Mouse (Mus musculus): ENCODE measurements around the gene Vcl. TPM values are rescaled to one million over a fixed set of nuclear protein-coding genes. Genes with fewer than 3 reads are reported as not detected.

Vcl gene
- total and polyA plus RNA-seq, 3 experiments: 2.1 to 4.6 (median 4.5) TPM

- Histone ChIP-seq H3K27me3 (replicated peaks) (no peaks in the 10 kb centered on the region), H3K4me2 (ENCODE audit: insufficient read depth, low read depth, poor library complexity, severe bottlenecking) (no peak overlapping the region), H3K36me3 (replicated peaks in 1 of 2; ENCODE audit: control insufficient read depth in 1 of 2, insufficient read depth in 1 of 2, low read length in 1 of 2) (peaks cover 11 to 63% of the 10 kb centered on the region in 2 experiments)
Measured at GRCm38 (mm10) chr14:21029025-21029659, 99.9 kb downstream of the Vcl start.

GRCm38 (mm10) chr14:21031783-21032511, 102.7 kb downstream of the Vcl start:
- H3K79me2 ChIP-seq (replicated peaks; ENCODE audit: control insufficient read depth, extremely low read depth, insufficient read depth, poor library complexity, severe bottlenecking): no peaks in the 10 kb centered on the region
- dilution Hi-C loops (cut with MboI; ENCODE audit: extremely low pct_ligation_motif_present, extremely low pct_unique_long_range_greater_than_20kb, low sequenced_read_pairs): no loop called here
- H3K27me3 ChIP-seq (replicated peaks): no peaks in the 10 kb centered on the region
- H3K36me3 ChIP-seq (replicated peaks in 1 of 2; ENCODE audit: control insufficient read depth in 1 of 2, insufficient read depth in 1 of 2, low read length in 1 of 2): peaks cover 24 to 76% of the 10 kb centered on the region in 2 experiments
- in situ Hi-C loops (cut with MboI; ENCODE audit: low pct_ligation_motif_present, low pct_unique_long_range_greater_than_20kb, low sequenced_read_pairs): no loop called here
- TF ChIP-seq MEF2A (IDR thresholded peaks at IDR 0.05; ENCODE audit: borderline replicate concordance, low read depth, low read length): no peak
- TF ChIP-seq POLR2AphosphoS2 (IDR thresholded peaks at IDR 0.05; ENCODE audit: low read depth, low read length): no peak
- TF ChIP-seq USF2 (conservative IDR thresholded peaks at IDR 0.05; ENCODE audit: low read depth, low read length): no peak
- no peak for TF ChIP-seq JUND (conservative IDR thresholded peaks at IDR 0.05; ENCODE audit: low read depth, low read length)
- no peak for TF ChIP-seq KAT2A (IDR thresholded peaks at IDR 0.05; ENCODE audit: insufficient replicate concordance, low read length)
- no peak for TF ChIP-seq ETS1 (conservative IDR thresholded peaks at IDR 0.05; ENCODE audit: low read depth, low read length)
- no peak for TF ChIP-seq SIN3A (IDR thresholded peaks at IDR 0.05; ENCODE audit: low read length)
- TF ChIP-seq CHD1 (IDR thresholded peaks at IDR 0.05; ENCODE audit: low read depth, low read length): no peak
- no peak for TF ChIP-seq NELFE (IDR thresholded peaks at IDR 0.05; ENCODE audit: low read depth, low read length)
- TF ChIP-seq USF1 (IDR thresholded peaks at IDR 0.05; ENCODE audit: low read depth, low read length): no peak
- TF ChIP-seq ZC3H11A (IDR thresholded peaks at IDR 0.05; ENCODE audit: low read depth, low read length): no peak
- no peak for TF ChIP-seq ELF1 (IDR thresholded peaks at IDR 0.05; ENCODE audit: low read depth, low read length)
- TF ChIP-seq BHLHE40 (IDR thresholded peaks at IDR 0.05; ENCODE audit: low read depth, low read length): no peak
- TF ChIP-seq E2F4 (IDR thresholded peaks at IDR 0.05; ENCODE audit: insufficient replicate concordance, low read depth, low read length): no peak
- no peak for TF ChIP-seq ZKSCAN1 (IDR thresholded peaks at IDR 0.05; ENCODE audit: borderline replicate concordance, low read depth, low read length)
- TF ChIP-seq POLR2A (IDR thresholded peaks at IDR 0.05; ENCODE audit: low read depth, low read length): no peak
- no peak for TF ChIP-seq MAFK (IDR thresholded peaks at IDR 0.05; ENCODE audit: insufficient replicate concordance, low read length)
- TF ChIP-seq SMC3 (IDR thresholded peaks at IDR 0.05; ENCODE audit: low read depth, low read length): no peak
- TF ChIP-seq RCOR1 (conservative IDR thresholded peaks at IDR 0.05; ENCODE audit: low read depth, low read length): no peak
- TF ChIP-seq ZNF384 (IDR thresholded peaks at IDR 0.05; ENCODE audit: low read depth, low read length): no peak
- no peak overlapping the region for H3K4me3 ChIP-seq (replicated peaks in 1 of 3; ENCODE audit: low read depth in 2 of 3, low read length in 2 of 3, poor library complexity in 1 of 3)
- no peak overlapping the region for H3K27ac ChIP-seq (ENCODE audit: insufficient read depth, low read depth)
- peak; percentile 65 for DNase-seq (ENCODE audit: extremely low read depth)
- no peak overlapping the region for H3K4me2 ChIP-seq (ENCODE audit: insufficient read depth, low read depth, poor library complexity, severe bottlenecking)
- H3K9ac ChIP-seq (ENCODE audit: insufficient read depth, low read depth): no peak overlapping the region
- H3K9me3 ChIP-seq (replicated peaks; ENCODE audit: low read length): no peaks in the 10 kb centered on the region
- peaks cover 0 to 11% of the 10 kb centered on the region in 2 experiments; a peak in 2 of 4 replicates for H3K4me1 ChIP-seq (ENCODE audit: control insufficient read depth in 1 of 2, insufficient read depth in 2 of 2)

More at GRCm38 (mm10) chr14:21029025-21029659, 99.9 kb downstream of the Vcl start:
- Histone ChIP-seq H3K9me3 (replicated peaks; ENCODE audit: low read length) (no peaks in the 10 kb centered on the region), H3K9ac (ENCODE audit: insufficient read depth, low read depth) (no peak overlapping the region), H3K79me2 (replicated peaks; ENCODE audit: control insufficient read depth, extremely low read depth, insufficient read depth, poor library complexity, severe bottlenecking) (no peaks in the 10 kb centered on the region), H3K4me1 (ENCODE audit: control insufficient read depth in 1 of 2, insufficient read depth in 2 of 2) (peaks cover 0 to 11% of the 10 kb centered on the region in 2 experiments; a peak in 2 of 4 replicates), H3K4me3 (replicated peaks in 1 of 3; ENCODE audit: low read depth in 2 of 3, low read length in 2 of 3, poor library complexity in 1 of 3) (no peak overlapping the region), H3K27ac (ENCODE audit: insufficient read depth, low read depth) (no peak overlapping the region)
- in situ Hi-C loops (cut with MboI; ENCODE audit: low pct_ligation_motif_present, low pct_unique_long_range_greater_than_20kb, low sequenced_read_pairs) (no loop called here), dilution Hi-C loops (cut with MboI; ENCODE audit: extremely low pct_ligation_motif_present, extremely low pct_unique_long_range_greater_than_20kb, low sequenced_read_pairs) (no loop called here)
- TF ChIP-seq GABPA (IDR thresholded peaks at IDR 0.05; ENCODE audit: insufficient replicate concordance, low read depth, low read length): no peak
- TF ChIP-seq TCF12 (IDR thresholded peaks at IDR 0.05; ENCODE audit: low read depth, low read length): no peak
- TF ChIP-seq USF2 (conservative IDR thresholded peaks at IDR 0.05; ENCODE audit: low read depth, low read length): no peak
- no peak for TF ChIP-seq JUN (IDR thresholded peaks at IDR 0.05; ENCODE audit: insufficient read depth, low read depth, low read length)
- TF ChIP-seq MAFK (IDR thresholded peaks at IDR 0.05; ENCODE audit: insufficient replicate concordance, low read length): no peak
- no peak for TF ChIP-seq CHD1 (IDR thresholded peaks at IDR 0.05; ENCODE audit: low read depth, low read length)
- no peak for TF ChIP-seq ZNF384 (IDR thresholded peaks at IDR 0.05; ENCODE audit: low read depth, low read length)
- no peak for TF ChIP-seq JUND (conservative IDR thresholded peaks at IDR 0.05; ENCODE audit: low read depth, low read length)
- no peak for TF ChIP-seq KAT2A (IDR thresholded peaks at IDR 0.05; ENCODE audit: insufficient replicate concordance, low read length)
- TF ChIP-seq UBTF (IDR thresholded peaks at IDR 0.05; ENCODE audit: low read depth, low read length): no peak
- no peak for TF ChIP-seq NRF1 (IDR thresholded peaks at IDR 0.05; ENCODE audit: low read depth, low read length)
- TF ChIP-seq RCOR1 (conservative IDR thresholded peaks at IDR 0.05; ENCODE audit: low read depth, low read length): no peak
- TF ChIP-seq E2F4 (IDR thresholded peaks at IDR 0.05; ENCODE audit: insufficient replicate concordance, low read depth, low read length): no peak
- TF ChIP-seq POLR2A (IDR thresholded peaks at IDR 0.05; ENCODE audit: low read depth, low read length): no peak
- no peak for TF ChIP-seq ZMIZ1 (IDR thresholded peaks at IDR 0.05; ENCODE audit: low read depth, low read length)
- no peak for TF ChIP-seq NELFE (IDR thresholded peaks at IDR 0.05; ENCODE audit: low read depth, low read length)
- TF ChIP-seq EP300 (IDR thresholded peaks at IDR 0.05; ENCODE audit: low read length): no peak
- no peak for TF ChIP-seq CHD2 (IDR thresholded peaks at IDR 0.05; ENCODE audit: low read length)
- TF ChIP-seq MAZ (IDR thresholded peaks at IDR 0.05; ENCODE audit: low read depth, low read length): no peak
- no peak for DNase-seq (ENCODE audit: extremely low read depth)

All from CH12.LX (cell line).